Mouse (Mus musculus) liver, postnatal 0 days (tissue): ENCODE measurements around the gene Osbpl2.

ENCODE experiments used
- CTCF ChIP-seq: sonication (generic); IDR thresholded peaks from 2 replicates; pipeline ENCODE4 v1.5.1; 2016; ENCODE audit warnings: antibody characterized with exemption, low read depth
- EP300 ChIP-seq: IDR thresholded peaks from 2 replicates; pipeline ENCODE4 v1.6.1; 2016; ENCODE audit warnings: antibody characterized with exemption, low read depth, mild to moderate bottlenecking

GRCm38 (mm10) chr2:180104659-180105377 lies 14.3 kb upstream of the Osbpl2 start:
- TF ChIP-seq EP300, result no peak
- no peak for TF ChIP-seq CTCF
